ENCODE assay signal across 9 mouse cellular contexts in the genomic region with DNA sequence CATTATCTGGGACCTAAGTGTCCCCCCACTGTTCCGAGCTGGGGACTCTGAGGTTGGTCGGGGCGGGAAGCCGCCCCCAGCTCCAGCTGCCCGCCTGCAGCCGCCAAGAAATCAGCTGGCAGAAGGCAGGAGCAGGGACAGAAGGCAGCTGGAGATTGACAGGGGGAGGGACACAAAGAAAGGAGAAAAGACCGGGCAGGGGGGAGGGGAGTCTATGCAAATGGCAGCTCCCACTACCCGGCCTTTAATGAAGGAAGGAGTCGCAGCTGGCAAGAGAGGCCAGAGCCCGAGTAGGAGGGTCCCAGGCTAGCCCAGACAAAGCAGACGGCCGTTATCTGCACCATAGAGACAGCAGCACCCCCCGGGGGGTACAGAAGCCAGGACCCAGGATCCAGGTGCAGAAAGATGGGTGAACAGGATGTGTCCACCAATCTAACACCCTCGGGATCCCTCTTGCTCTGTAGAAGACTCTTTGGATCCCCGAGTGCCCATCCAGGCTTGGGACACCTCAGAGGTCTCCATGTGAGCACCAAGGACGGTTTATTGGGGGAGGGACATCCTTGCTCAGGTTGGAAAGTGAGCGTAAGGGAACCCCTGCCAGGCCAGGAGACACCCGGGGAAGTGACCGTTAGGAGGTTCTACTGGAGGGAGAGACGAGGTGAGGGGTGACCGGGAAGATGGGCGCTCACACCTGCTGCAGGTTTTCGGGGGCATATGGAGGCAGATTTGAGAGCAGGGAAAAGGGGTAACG. TPM values are rescaled to one million over a fixed set of nuclear protein-coding genes. Genes with fewer than 3 reads are reported as not detected.
DNase-seq lines count a peak whose midpoint lies in the region; ATAC-seq and TF ChIP-seq lines count a peak whose summit lies in the region.
"Had no signal": no experiment of that assay in that cellular context is flagged by ENCODE, and none has a peak within 500 bp of the region (broad histone marks: within the 10 kb centered on the region; RNA-seq: fewer than 3 reads in every experiment).

No protein-coding gene starts in this region.

- peak overlapping the region; percentile 93 for H3K4me2 ChIP-seq in forebrain, embryonic 16.5 days (ENCODE audit: low read length)
- peak overlapping the region; percentile 98 for H3K4me2 ChIP-seq in stomach, embryonic 15.5 days

- intact Hi-C loops in heart, adult 2 months (cut with DNase I): no loop called here

- peaks cover 4% of the 10 kb centered on the region for H3K4me1 ChIP-seq in heart, adult 2 months (ENCODE audit: control insufficient read depth, insufficient read depth, low read length)
- peaks cover 42% of the 10 kb centered on the region for H3K4me1 ChIP-seq in forebrain, embryonic 16.5 days (replicated peaks; ENCODE audit: control insufficient read depth, insufficient read depth, low read length)
- H3K4me1 ChIP-seq in stomach, embryonic 15.5 days: peaks cover 62% of the 10 kb centered on the region

- no peaks in the 10 kb centered on the region for H3K36me3 ChIP-seq in heart, adult 2 months (ENCODE audit: control insufficient read depth, insufficient read depth, low read length)
- no peaks in the 10 kb centered on the region for H3K36me3 ChIP-seq in forebrain, embryonic 16.5 days (ENCODE audit: control insufficient read depth, insufficient read depth)
- no peaks in the 10 kb centered on the region for H3K36me3 ChIP-seq in stomach, embryonic 15.5 days

- no peak for TF ChIP-seq EP300 in heart, adult 2 months (IDR thresholded peaks at IDR 0.05; ENCODE audit: insufficient read depth, low read depth, low read length)

- peak overlapping the region; percentile 47 for H3K9ac ChIP-seq in heart, adult 2 months (ENCODE audit: low read depth, low read length)
- H3K9ac ChIP-seq in forebrain, embryonic 16.5 days (replicated peaks; ENCODE audit: low read depth, low read length): peak overlapping the region; percentile 99
- H3K9ac ChIP-seq in stomach, embryonic 15.5 days: peak overlapping the region; percentile 80

- no peak for TF ChIP-seq CTCF in heart, adult 2 months (IDR thresholded peaks at IDR 0.05)

- no peak for TF ChIP-seq POLR2A in heart, adult 2 months (IDR thresholded peaks at IDR 0.05; ENCODE audit: insufficient read depth, low read depth, low read length)

- 2% methylated on average over 24 of the region's 24 CpGs for WGBS in heart, adult 2 months
- WGBS in forebrain, embryonic 16.5 days: 1% methylated on average over 24 of the region's 24 CpGs
- 2% methylated on average over 24 of the region's 24 CpGs for WGBS in stomach, embryonic 15.5 days

- no peaks in the 10 kb centered on the region for H3K9me3 ChIP-seq in forebrain, embryonic 16.5 days (ENCODE audit: control insufficient read depth, low read length)
- H3K9me3 ChIP-seq in stomach, embryonic 15.5 days: no peaks in the 10 kb centered on the region

- peak overlapping the region; percentile 68 for H3K4me3 ChIP-seq in heart, adult 2 months
- peak overlapping the region; percentile 86 for H3K4me3 ChIP-seq in forebrain, embryonic 16.5 days (replicated peaks; ENCODE audit: low read length)
- H3K4me3 ChIP-seq in stomach, embryonic 15.5 days (replicated peaks): peak overlapping the region; percentile 73

- H3K27me3 ChIP-seq in heart, adult 2 months (ENCODE audit: control insufficient read depth, insufficient read depth, low read length): peaks cover 5% of the 10 kb centered on the region
- no peaks in the 10 kb centered on the region for H3K27me3 ChIP-seq in forebrain, embryonic 16.5 days (replicated peaks; ENCODE audit: control insufficient read depth, insufficient read depth, low read length)
- peaks cover 26% of the 10 kb centered on the region for H3K27me3 ChIP-seq in stomach, embryonic 15.5 days (replicated peaks)

- peak; percentile 24 for ATAC-seq in forebrain, embryonic 16.5 days
- no peak for ATAC-seq in stomach, embryonic 15.5 days (ENCODE audit: insufficient read depth, low FRiP score, low read depth)

- H3K79me2 ChIP-seq in heart, adult 2 months (replicated peaks; ENCODE audit: control insufficient read depth, insufficient read depth, low read length): no peaks in the 10 kb centered on the region

- peak in 1 of 2 experiments; percentile 49 for DNase-seq in heart, adult 2 months
- no peak for DNase-seq in heart, adult 8-10 months (ENCODE audit: low spot score)
- DNase-seq in MEL-GATA-1-ER (ENCODE audit: extremely low read depth, low read depth): peak; percentile 36
- peak; percentile 85 for DNase-seq in layer of hippocampus, adult 9-11 months
- DNase-seq in mesoderm, embryonic 11.5 days (ENCODE audit: low read depth, low spot score): peak; percentile 79
- DNase-seq in adrenal gland, postnatal 25 days: no peak

- H3K27ac ChIP-seq in heart, adult 2 months: no peak overlapping the region
- H3K27ac ChIP-seq in forebrain, embryonic 16.5 days (ENCODE audit: low read length): peak overlapping the region; percentile 99
- no peak overlapping the region for H3K27ac ChIP-seq in stomach, embryonic 15.5 days

RNA-seq across cellular contexts. Expression of gene Ptprs, which starts 1.3 kb away (rescaled TPM):
- 10 to 100 TPM; 41.7 to 47.5 TPM for total RNA-seq in heart, adult 2 months (2021)
- 86.8 and 91.1 TPM in 2 replicates for polyA plus RNA-seq in heart, adult 2 months (2012; rRNA removed)
- total RNA-seq in heart, adult 8-10 months (2022): 10 to 100 TPM; 54.3 to 66.4 (median 60.0) TPM
- 359 and 391 TPM in 2 replicates for polyA plus RNA-seq in forebrain, embryonic 16.5 days (2015; fragmentation: Nextera tagmentation; extraction: Ambion mirVana)
- polyA plus RNA-seq in stomach, embryonic 15.5 days (2015; fragmentation: Nextera tagmentation; extraction: Ambion mirVana): 71.8 and 81.2 TPM in 2 replicates
- 165 and 222 TPM in 2 replicates for total RNA-seq in adrenal gland, postnatal 25 days (2021)

RNA-seq across cellular contexts. Expression of gene Znrf4, which starts 37.2 kb away (rescaled TPM):
- total RNA-seq in heart, adult 2 months (2021): not detected
- 0.29 and 0.64 TPM in 2 replicates for polyA plus RNA-seq in heart, adult 2 months (2012; rRNA removed)
- not detected for total RNA-seq in heart, adult 8-10 months (2022)
- polyA plus RNA-seq in forebrain, embryonic 16.5 days (2015; fragmentation: Nextera tagmentation; extraction: Ambion mirVana): 0.21 TPM in 1 of 2 replicates, not detected in the other
- not detected in 2 replicates for polyA plus RNA-seq in stomach, embryonic 15.5 days (2015; fragmentation: Nextera tagmentation; extraction: Ambion mirVana)
- not detected in 2 replicates for total RNA-seq in adrenal gland, postnatal 25 days (2021)
- total RNA-seq: adrenal gland, postnatal 36 days had no signal

Comparison
In these comparisons a context has a peak if more than half of its experiments do, and no peak if none do; other contexts are left out.
1. DNase-seq: peak in MEL-GATA-1-ER (single experiment), layer of hippocampus, adult 9-11 months (single experiment) and mesoderm, embryonic 11.5 days (single experiment); none in heart, adult 8-10 months (single experiment) and adrenal gland, postnatal 25 days (single experiment).
2. H3K9ac ChIP-seq: peak in every context shown above with its lines; median percentile 99 in forebrain, embryonic 16.5 days; 80 in stomach, embryonic 15.5 days; 47 in heart, adult 2 months.
3. Peak in every context shown above with its lines, with median percentiles within 50 percentile points of each other: H3K4me3 ChIP-seq.